Mouse (Mus musculus) limb, embryonic 14.5 days (tissue): Measurements from ENCODE around the gene Mink1. TPM values are rescaled to one million over a fixed set of nuclear protein-coding genes. Genes with fewer than 3 reads are reported as not detected.

Experiments used
- ATAC-seq: fragments of 200-750 bp; cut with Nextera tagmentation; 2 replicates; pipeline ENCODE4 v1.8.0; 2017; ENCODE audit warnings: low read depth, moderate number of reproducible peaks, moderate TSS enrichment; ENCODE audit not compliant: low FRiP score
- DNase-seq: peaks from one replicate; pipeline ENCODE4 v3.0.0-alpha.2; 2015; ENCODE audit warnings: low spot score
- H3K27ac ChIP-seq: fragments of 300-500 bp; sonication (generic); replicated peaks from 2 replicates; pipeline ENCODE4 v1.5.1; 2014; ENCODE audit warnings: low read depth, mild to moderate bottlenecking, low read length, moderate library complexity, mixed read lengths
- H3K27me3 ChIP-seq: fragments of 300-500 bp; sonication (generic); 2 replicates; pipeline ENCODE4 v1.6.1; 2014; ENCODE audit warnings: low read length, mixed read lengths; ENCODE audit not compliant: control insufficient read depth, insufficient read depth
- H3K36me3 ChIP-seq: fragments of 300-500 bp; sonication (generic); 2 replicates; pipeline ENCODE4 v1.6.1; 2014; ENCODE audit warnings: mild to moderate bottlenecking, low read length, moderate library complexity, mixed read lengths; ENCODE audit not compliant: control insufficient read depth, insufficient read depth
- H3K4me1 ChIP-seq: fragments of 300-500 bp; sonication (generic); 2 replicates; pipeline ENCODE4 v1.6.1; 2014; ENCODE audit warnings: antibody characterized with exemption, low read length, mixed read lengths; ENCODE audit not compliant: control insufficient read depth, insufficient read depth
- H3K4me2 ChIP-seq: fragments of 300-500 bp; sonication (generic); replicated peaks from 2 replicates; pipeline ENCODE4 v1.6.1; 2014; ENCODE audit warnings: low read depth, mild to moderate bottlenecking, low read length, moderate library complexity; ENCODE audit not compliant: severe bottlenecking
- H3K4me3 ChIP-seq: fragments of 300-500 bp; sonication (generic); replicated peaks from 2 replicates; pipeline ENCODE4 v1.5.1; 2014; ENCODE audit warnings: low read length
- H3K9ac ChIP-seq: fragments of 300-500 bp; sonication (generic); 2 replicates; pipeline ENCODE4 v1.6.1; 2014; ENCODE audit warnings: mild to moderate bottlenecking, low read depth, low read length, moderate library complexity; ENCODE audit not compliant: severe bottlenecking
- H3K9me3 ChIP-seq: fragments of 300-500 bp; sonication (generic); 2 replicates; pipeline ENCODE4 v1.6.1; 2016; ENCODE audit warnings: low read length; ENCODE audit not compliant: control insufficient read depth
- POLR2A ChIP-seq: fragments of 200-500 bp; IDR thresholded peaks from 2 replicates; pipeline ENCODE4 v1.8.0; 2012; ENCODE audit warnings: inconsistent platforms, mild to moderate bottlenecking, moderate library complexity, borderline replicate concordance; ENCODE audit not compliant: insufficient read depth, insufficient read length; ENCODE audit errors: extremely low read depth
- WGBS: fragments of 180-500 bp; shearing (Covaris S2); extraction: QIAGEN DNeasy Blood & Tissue Kit; methylation state at CpG from one replicate; pipeline ENCODE4 v1.1.7; 2014; 5-methylcytosine and 5-hydroxymethylcytosine counted together
- polyA plus RNA-seq, 2 experiments: library from polyadenylated mRNA; depleted of rRNA in 1 of 2; stranded (reverse) in 1 of 2; unstranded in 1 of 2; fragments of >200 nt; fragmentation: Nextera tagmentation in 1 of 2; extraction: Ambion mirVana in 1 of 2; gene quantifications; 2 replicates each; pipeline versions ENCODE4 v1.2.1 to v1.2.3; 2012 to 2014

Gene Mink1
- polyA plus RNA-seq, 2 experiments: 19.8 to 91.2 TPM

DNA sequence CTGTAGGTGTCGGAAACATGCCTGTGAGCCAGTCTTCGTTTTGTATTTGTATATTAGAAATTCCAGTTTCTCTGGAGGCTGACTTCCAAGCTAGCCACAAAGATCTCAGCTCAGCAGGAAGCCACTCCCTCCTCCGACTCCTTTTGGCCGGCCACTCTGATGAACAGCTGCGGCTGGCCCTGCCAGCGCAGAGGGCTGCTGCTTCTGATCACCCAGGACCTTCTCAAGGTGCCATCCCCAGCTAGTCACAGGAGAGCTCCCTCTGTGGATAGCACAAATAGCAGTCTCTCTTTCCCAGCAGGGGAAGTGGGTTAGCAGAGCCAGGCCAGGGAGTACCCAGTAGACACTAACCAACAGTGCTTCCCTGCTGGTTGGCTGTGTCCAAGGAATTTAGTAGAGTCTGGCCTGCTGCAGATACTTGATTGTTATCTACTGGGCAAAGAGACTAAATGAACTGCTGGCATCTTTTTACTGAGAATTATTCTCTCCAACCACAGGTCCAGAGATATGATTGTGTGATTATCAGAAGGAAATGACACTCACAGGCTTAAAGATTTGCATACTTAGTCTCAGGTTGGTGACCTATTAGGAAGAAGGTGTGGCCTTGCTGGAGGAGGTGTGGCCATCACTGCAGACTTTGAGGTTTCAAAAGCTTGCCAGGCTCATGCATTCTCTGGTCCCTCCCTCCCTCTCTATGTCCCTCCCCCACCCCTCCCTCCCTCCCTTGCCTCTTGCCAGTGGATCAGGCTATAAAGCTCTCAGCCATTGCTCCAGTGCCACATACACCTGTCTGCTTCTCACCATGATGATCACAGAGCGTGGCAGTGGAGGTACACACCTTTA is 59.5 kb downstream of the Mink1 start:
- Histone ChIP-seq H3K4me2 (no peak overlapping the region), H3K9me3 (no peaks in the 10 kb centered on the region), H3K36me3 (no peaks in the 10 kb centered on the region), H3K4me3 (no peak overlapping the region), H3K9ac (no peak overlapping the region; the same call in 1 of the 2 replicates), H3K27me3 (no peaks in the 10 kb centered on the region), H3K4me1 (no peaks in the 10 kb centered on the region), H3K27ac (no peak overlapping the region)
- TF ChIP-seq POLR2A: no peak
- DNase-seq (no peak), ATAC-seq (no peak)
- 39% methylated on average over 7 of the region's 7 CpGs for WGBS

DNA sequence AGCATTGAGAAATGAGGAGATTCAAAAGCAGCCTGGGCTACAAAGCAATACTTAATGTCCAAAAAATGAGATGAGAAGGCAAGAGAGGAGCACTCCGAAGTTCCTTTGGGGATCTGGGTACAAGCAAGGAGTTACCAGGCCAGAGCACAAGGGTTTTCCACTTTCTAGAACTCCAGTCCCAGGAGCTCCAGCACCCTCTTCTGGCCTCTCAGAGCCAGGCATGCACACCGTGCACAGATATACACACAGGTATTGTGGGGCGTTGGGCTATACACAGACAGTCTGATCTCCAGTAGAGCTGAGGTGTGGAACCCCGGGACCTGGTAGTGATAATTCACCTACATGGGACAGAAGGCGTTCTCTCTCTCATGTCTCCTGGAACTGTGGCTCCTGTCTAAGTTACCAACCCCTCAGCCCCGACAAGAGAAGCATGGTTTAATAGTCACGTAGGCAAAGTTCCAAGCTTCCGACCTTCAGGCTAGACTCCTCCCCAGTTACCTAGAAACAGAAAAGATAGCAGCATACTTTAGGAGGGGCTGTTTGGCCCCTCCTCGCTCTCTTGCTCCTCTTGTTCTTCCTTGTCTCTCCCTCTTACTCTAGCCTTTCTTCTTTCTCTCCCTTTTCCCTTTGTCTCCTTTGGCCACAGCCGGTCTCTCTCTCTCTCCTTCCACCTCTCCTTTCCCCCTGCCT is 60.5 kb downstream of the Mink1 start:
- no peaks in the 10 kb centered on the region for H3K27me3 ChIP-seq
- H3K9ac ChIP-seq: no peak overlapping the region
- no peak overlapping the region for H3K4me2 ChIP-seq
- no peaks in the 10 kb centered on the region for H3K4me1 ChIP-seq
- no peak overlapping the region for H3K4me3 ChIP-seq
- no peak for ATAC-seq
- WGBS: 80% methylated on average over 10 of the region's 10 CpGs
- no peak for TF ChIP-seq POLR2A
- no peaks in the 10 kb centered on the region for H3K36me3 ChIP-seq
- no peak overlapping the region for H3K27ac ChIP-seq
- DNase-seq: no peak
- no peaks in the 10 kb centered on the region for H3K9me3 ChIP-seq

DNA sequence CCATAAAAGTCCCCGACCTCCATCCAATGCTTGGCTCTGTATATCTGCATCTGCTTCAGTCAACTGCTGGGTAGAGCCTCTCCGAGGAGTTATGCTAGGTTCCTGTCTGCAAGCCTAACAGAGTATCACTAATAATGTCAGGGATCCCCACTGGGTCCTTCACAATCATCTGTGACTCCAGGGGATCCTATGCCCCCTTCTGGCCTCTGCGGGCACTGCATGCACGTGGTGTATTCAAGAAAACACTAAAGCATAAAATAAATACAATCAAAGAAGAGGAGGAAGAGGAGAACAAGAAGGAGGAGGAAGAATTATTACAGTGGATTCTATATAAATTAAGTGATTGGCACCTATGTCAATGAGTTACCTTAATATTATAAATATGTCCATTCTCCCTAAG is 62.8 kb downstream of the Mink1 start:
- Histone ChIP-seq H3K4me2 (no peak overlapping the region), H3K9ac (no peak overlapping the region), H3K36me3 (no peaks in the 10 kb centered on the region), H3K4me3 (no peak overlapping the region), H3K9me3 (no peaks in the 10 kb centered on the region), H3K27me3 (no peaks in the 10 kb centered on the region), H3K4me1 (no peaks in the 10 kb centered on the region), H3K27ac (no peak overlapping the region)
- DNase-seq (no peak), ATAC-seq (no peak)
- 50% methylated on average over 4 of the region's 4 CpGs for WGBS
- TF ChIP-seq POLR2A: no peak

DNA sequence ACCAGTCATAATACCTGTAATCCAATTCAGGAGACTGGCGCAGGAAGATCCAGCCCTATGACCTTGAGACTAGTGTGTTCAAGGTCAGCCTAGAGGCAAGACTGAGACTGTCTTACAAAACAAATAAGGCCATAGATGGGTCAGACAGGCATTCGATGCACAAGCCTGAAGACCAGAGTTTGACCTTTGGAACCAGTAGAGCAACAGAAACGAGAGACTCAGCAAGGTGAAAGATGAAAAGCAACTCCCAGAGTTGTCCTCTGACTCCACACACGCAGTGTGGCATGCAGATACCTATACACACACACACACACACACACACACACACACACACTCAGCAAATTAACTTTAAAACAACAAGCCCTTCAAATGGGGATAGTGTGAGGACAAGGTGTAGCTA is 64.2 kb downstream of the Mink1 start:
- no peaks in the 10 kb centered on the region for H3K27me3 ChIP-seq
- no peaks in the 10 kb centered on the region for H3K9me3 ChIP-seq
- no peak overlapping the region for H3K27ac ChIP-seq
- no peak for ATAC-seq
- no peaks in the 10 kb centered on the region for H3K36me3 ChIP-seq
- H3K4me1 ChIP-seq: no peaks in the 10 kb centered on the region
- no peak for DNase-seq
- no peak overlapping the region for H3K4me2 ChIP-seq
- H3K9ac ChIP-seq: no peak overlapping the region
- 77% methylated on average over 4 of the region's 4 CpGs for WGBS
- H3K4me3 ChIP-seq: no peak overlapping the region
- TF ChIP-seq POLR2A: no peak

DNA sequence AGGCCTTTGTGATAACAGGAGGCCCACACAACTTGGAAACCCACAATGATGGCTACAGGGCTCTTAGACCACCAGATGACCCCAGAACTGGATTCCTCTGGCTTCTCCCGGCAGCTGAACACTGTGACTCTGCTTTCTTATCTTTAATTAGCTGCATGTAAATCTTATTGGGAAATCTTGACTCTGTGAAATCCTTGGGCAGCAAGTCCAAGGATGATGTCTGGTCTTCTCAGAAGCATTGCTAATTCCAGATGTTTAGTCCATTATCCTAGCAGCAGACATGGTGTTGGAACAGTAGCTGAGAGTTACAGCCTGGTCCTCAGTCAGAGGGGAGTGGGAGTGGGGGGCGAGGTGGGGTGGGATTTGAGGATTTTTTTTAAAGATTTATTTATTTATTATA is 65.8 kb downstream of the Mink1 start:
- ATAC-seq: no peak
- WGBS: 73% methylated on average over 2 of the region's 2 CpGs

More for the DNA sequence above, 65.8 kb downstream of the Mink1 start:
- H3K9ac ChIP-seq: no peak overlapping the region
- no peak for TF ChIP-seq POLR2A
- H3K36me3 ChIP-seq: no peaks in the 10 kb centered on the region
- no peaks in the 10 kb centered on the region for H3K9me3 ChIP-seq
- no peaks in the 10 kb centered on the region for H3K27me3 ChIP-seq
- no peak overlapping the region for H3K4me3 ChIP-seq
- H3K4me2 ChIP-seq: no peak overlapping the region
- no peak for DNase-seq
- no peak overlapping the region for H3K27ac ChIP-seq
- no peaks in the 10 kb centered on the region for H3K4me1 ChIP-seq
